Mouse (Mus musculus): ENCODE results near the gene Cd3e. TPM values are rescaled to one million over a fixed set of nuclear protein-coding genes. Genes with fewer than 3 reads are reported as not detected.
"Not testable (repeated sequence)": the region's sequence is repeated elsewhere in the genome, so short reads cannot be mapped to it uniquely, and the experiment has no call there.

Gene Cd3e
- polyA plus RNA-seq, 1 experiment from 2014 or later: not detected

- H3K4me3 ChIP-seq (ENCODE audit: low read depth, low read length): no peak overlapping the region
- no peak overlapping the region for H3K4me2 ChIP-seq
- WGBS (ENCODE audit: insufficient replicate concordance): 74% methylated on average over 2 of the region's 2 CpGs
- H3K4me1 ChIP-seq (ENCODE audit: control insufficient read depth, insufficient read depth, low read length): no peaks in the 10 kb centered on the region
- H3K9ac ChIP-seq (ENCODE audit: low read depth, low read length): no peak overlapping the region
- no peak overlapping the region for H3K27ac ChIP-seq (ENCODE audit: low read depth, low read length)
- H3K27me3 ChIP-seq (ENCODE audit: control insufficient read depth, insufficient read depth, low read length): peaks cover 6% of the 10 kb centered on the region
- no peaks in the 10 kb centered on the region for H3K9me3 ChIP-seq (replicated peaks; ENCODE audit: control insufficient read depth, low read length)
- no peak for ATAC-seq (replicated peaks; ENCODE audit: insufficient number of reproducible peaks, low FRiP score, low TSS enrichment)
- H3K36me3 ChIP-seq (ENCODE audit: control insufficient read depth, insufficient read depth, low read length): no peaks in the 10 kb centered on the region
Measured at GRCm38 (mm10) chr9:44981104-44981503, 28.3 kb downstream of the Cd3e start.

- Histone ChIP-seq H3K9ac (ENCODE audit: low read depth, low read length) (no peak within 1 kb of the TSS), H3K27me3 (ENCODE audit: control insufficient read depth, insufficient read depth, low read length) (peaks cover 9% of the 10 kb centered on the region), H3K9me3 (replicated peaks; ENCODE audit: control insufficient read depth, low read length) (no peaks in the 10 kb centered on the region), H3K27ac (ENCODE audit: low read depth, low read length) (no peak within 1 kb of the TSS), H3K4me3 (ENCODE audit: low read depth, low read length) (no peak within 1 kb of the TSS), H3K4me2 (no peak within 1 kb of the TSS), H3K4me1 (ENCODE audit: control insufficient read depth, insufficient read depth, low read length) (no peaks in the 10 kb centered on the region), H3K36me3 (ENCODE audit: control insufficient read depth, insufficient read depth, low read length) (no peaks in the 10 kb centered on the region)
- 62% methylated on average over 3 of the region's 3 CpGs for WGBS (ENCODE audit: insufficient replicate concordance)
- no peak for ATAC-seq (replicated peaks; ENCODE audit: insufficient number of reproducible peaks, low FRiP score, low TSS enrichment)
Measured at GRCm38 (mm10) chr9:44980242-44980641, 29.2 kb downstream of the Cd3e start, which contains the start of gene Cd3g. Gene Cd3g (minus strand): TSS chr9:44980431.

- H3K9me3 ChIP-seq (replicated peaks; ENCODE audit: control insufficient read depth, low read length): no peaks in the 10 kb centered on the region
- H3K4me2 ChIP-seq: no peak overlapping the region
- no peak overlapping the region for H3K9ac ChIP-seq (ENCODE audit: low read depth, low read length)
- ATAC-seq (replicated peaks; ENCODE audit: insufficient number of reproducible peaks, low FRiP score, low TSS enrichment): no peak
- no peak overlapping the region for H3K4me3 ChIP-seq (ENCODE audit: low read depth, low read length)
- 73% methylated on average over 7 of the region's 7 CpGs for WGBS (ENCODE audit: insufficient replicate concordance)
- no peak overlapping the region for H3K27ac ChIP-seq (ENCODE audit: low read depth, low read length)
- no peaks in the 10 kb centered on the region for H3K36me3 ChIP-seq (ENCODE audit: control insufficient read depth, insufficient read depth, low read length)
- peaks cover 9% of the 10 kb centered on the region for H3K27me3 ChIP-seq (ENCODE audit: control insufficient read depth, insufficient read depth, low read length)
- H3K4me1 ChIP-seq (ENCODE audit: control insufficient read depth, insufficient read depth, low read length): no peaks in the 10 kb centered on the region
Measured at GRCm38 (mm10) chr9:44979806-44980205, 29.6 kb downstream of the Cd3e start.

- Histone ChIP-seq H3K4me3 (ENCODE audit: low read depth, low read length) (no peak overlapping the region), H3K4me1 (ENCODE audit: control insufficient read depth, insufficient read depth, low read length) (no peaks in the 10 kb centered on the region), H3K36me3 (ENCODE audit: control insufficient read depth, insufficient read depth, low read length) (no peaks in the 10 kb centered on the region), H3K27me3 (ENCODE audit: control insufficient read depth, insufficient read depth, low read length) (peaks cover 16% of the 10 kb centered on the region), H3K27ac (ENCODE audit: low read depth, low read length) (no peak overlapping the region), H3K9me3 (replicated peaks; ENCODE audit: control insufficient read depth, low read length) (no peaks in the 10 kb centered on the region), H3K4me2 (no peak overlapping the region), H3K9ac (ENCODE audit: low read depth, low read length) (no peak overlapping the region)
- ATAC-seq (replicated peaks; ENCODE audit: insufficient number of reproducible peaks, low FRiP score, low TSS enrichment): no peak
- WGBS (ENCODE audit: insufficient replicate concordance): 58% methylated on average over 6 of the region's 6 CpGs
Measured at GRCm38 (mm10) chr9:44977813-44978212, 31.6 kb downstream of the Cd3e start.

GRCm38 (mm10) chr9:44969450-44969849 lies 40.0 kb downstream of the Cd3e start:
- Histone ChIP-seq H3K4me2 (no peak overlapping the region), H3K4me1 (ENCODE audit: control insufficient read depth, insufficient read depth, low read length) (peaks cover 2% of the 10 kb centered on the region; the same call in 1 of the 2 replicates), H3K36me3 (ENCODE audit: control insufficient read depth, insufficient read depth, low read length) (no peaks in the 10 kb centered on the region), H3K27me3 (ENCODE audit: control insufficient read depth, insufficient read depth, low read length) (peaks cover 8% of the 10 kb centered on the region), H3K27ac (ENCODE audit: low read depth, low read length) (no peak overlapping the region), H3K4me3 (ENCODE audit: low read depth, low read length) (no peak overlapping the region), H3K9ac (ENCODE audit: low read depth, low read length) (no peak overlapping the region), H3K9me3 (replicated peaks; ENCODE audit: control insufficient read depth, low read length) (no peaks in the 10 kb centered on the region)
- no peak for ATAC-seq (replicated peaks; ENCODE audit: insufficient number of reproducible peaks, low FRiP score, low TSS enrichment)
- WGBS (ENCODE audit: insufficient replicate concordance): 55% methylated on average over 1 of the region's 1 CpGs

GRCm38 (mm10) chr9:44967763-44968162 lies 41.7 kb downstream of the Cd3e start:
- not testable (repeated sequence) for H3K27me3 ChIP-seq (ENCODE audit: control insufficient read depth, insufficient read depth, low read length); H3K9me3 ChIP-seq (replicated peaks; ENCODE audit: control insufficient read depth, low read length); H3K4me2 ChIP-seq; H3K27ac ChIP-seq (ENCODE audit: low read depth, low read length); ATAC-seq (replicated peaks; ENCODE audit: insufficient number of reproducible peaks, low FRiP score, low TSS enrichment); H3K4me1 ChIP-seq (ENCODE audit: control insufficient read depth, insufficient read depth, low read length); H3K4me3 ChIP-seq (ENCODE audit: low read depth, low read length); H3K9ac ChIP-seq (ENCODE audit: low read depth, low read length); H3K36me3 ChIP-seq (ENCODE audit: control insufficient read depth, insufficient read depth, low read length)
- 79% methylated on average over 5 of the region's 5 CpGs for WGBS (ENCODE audit: insufficient replicate concordance)

- no peak overlapping the region for H3K9ac ChIP-seq (ENCODE audit: low read depth, low read length)
- H3K4me3 ChIP-seq (ENCODE audit: low read depth, low read length): no peak overlapping the region
- H3K4me2 ChIP-seq: no peak overlapping the region
- no peaks in the 10 kb centered on the region for H3K9me3 ChIP-seq (replicated peaks; ENCODE audit: control insufficient read depth, low read length)
- no peak overlapping the region for H3K27ac ChIP-seq (ENCODE audit: low read depth, low read length)
- peaks cover 3% of the 10 kb centered on the region; the same call in 1 of the 2 replicates for H3K27me3 ChIP-seq (ENCODE audit: control insufficient read depth, insufficient read depth, low read length)
- H3K36me3 ChIP-seq (ENCODE audit: control insufficient read depth, insufficient read depth, low read length): no peaks in the 10 kb centered on the region
- ATAC-seq (replicated peaks; ENCODE audit: insufficient number of reproducible peaks, low FRiP score, low TSS enrichment): no peak
- peaks cover 6% of the 10 kb centered on the region for H3K4me1 ChIP-seq (ENCODE audit: control insufficient read depth, insufficient read depth, low read length)
- 28% methylated on average over 3 of the region's 3 CpGs for WGBS (ENCODE audit: insufficient replicate concordance)
Measured at GRCm38 (mm10) chr9:44966815-44967242, 42.6 kb downstream of the Cd3e start.

- WGBS (ENCODE audit: insufficient replicate concordance): 16% methylated on average over 10 of the region's 10 CpGs
- Histone ChIP-seq H3K27me3 (ENCODE audit: control insufficient read depth, insufficient read depth, low read length) (peaks cover 3% of the 10 kb centered on the region; the same call in 1 of the 2 replicates), H3K4me1 (ENCODE audit: control insufficient read depth, insufficient read depth, low read length) (peaks cover 6% of the 10 kb centered on the region), H3K9me3 (replicated peaks; ENCODE audit: control insufficient read depth, low read length) (no peaks in the 10 kb centered on the region), H3K27ac (ENCODE audit: low read depth, low read length) (0 out of 2 replicates have a peak overlapping the region, but pooled peaks have one; percentile 10), H3K4me3 (ENCODE audit: low read depth, low read length) (peak overlapping the region; percentile 92), H3K4me2 (peak overlapping the region; percentile 94), H3K36me3 (ENCODE audit: control insufficient read depth, insufficient read depth, low read length) (no peaks in the 10 kb centered on the region), H3K9ac (ENCODE audit: low read depth, low read length) (peak overlapping the region; percentile 72)
- ATAC-seq (replicated peaks; ENCODE audit: insufficient number of reproducible peaks, low FRiP score, low TSS enrichment): peak; percentile 18; the same call in 1 of the 2 replicates
Measured at GRCm38 (mm10) chr9:44965833-44966466, 43.5 kb downstream of the Cd3e start.

Data from heart, embryonic 11.5 days (tissue).